Mouse (Mus musculus) ES-Bruce4 (cell line): Measurements from ENCODE around the gene Rilpl1.

ENCODE experiments used
- CTCF ChIP-seq: IDR thresholded peaks from one replicate; pipeline ENCODE4 v1.8.1; 2011; ENCODE audit warnings: low read depth, low read length
- EP300 ChIP-seq: IDR thresholded peaks from 2 replicates; pipeline ENCODE4 v1.6.1; 2011; ENCODE audit warnings: low read depth, low read length; ENCODE audit not compliant: insufficient read depth

GRCm38 (mm10) chr5:124539905-124540304 is 8.7 kb upstream of the Rilpl1 start:
- TF ChIP-seq CTCF (no peak), EP300 (no peak)
